ENCODE assay signal across 10 mouse cellular contexts in the genomic region with DNA sequence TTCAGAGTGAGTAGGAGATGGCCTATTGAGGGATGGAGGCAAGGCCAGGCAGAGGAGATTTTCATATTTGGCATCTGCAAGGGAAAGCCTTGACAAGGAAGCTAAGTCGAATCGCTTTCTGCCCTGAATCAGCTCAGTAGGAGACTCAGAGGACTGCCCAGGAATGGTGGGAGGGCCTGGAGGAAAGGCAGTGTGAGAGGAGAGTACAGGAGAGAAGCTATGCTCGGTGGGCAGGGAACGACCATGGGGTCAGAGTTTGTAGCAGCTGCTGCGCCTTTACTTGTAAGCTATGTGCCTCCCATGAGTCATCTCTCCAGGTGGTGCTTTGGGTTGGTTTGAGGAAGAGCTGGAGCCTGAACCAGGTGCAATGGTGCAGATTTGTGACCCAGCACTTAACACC. TPM values are rescaled to one million over a fixed set of nuclear protein-coding genes. Genes with fewer than 3 reads are reported as not detected.
A peak's percentile ranks its signal among the peaks of the same experiment; 100 is the strongest.
DNase-seq lines count a peak whose midpoint lies in the region; ATAC-seq and TF ChIP-seq lines count a peak whose summit lies in the region.
"Had no signal": no experiment of that assay in that cellular context is flagged by ENCODE, and none has a peak within 500 bp of the region (broad histone marks: within the 10 kb centered on the region; RNA-seq: fewer than 3 reads in every experiment).

No protein-coding gene starts in this region.

- peaks cover 6% of the 10 kb centered on the region for H3K4me1 ChIP-seq in heart, adult 2 months (ENCODE audit: control insufficient read depth, insufficient read depth, low read length)
- H3K4me1 ChIP-seq in CH12.LX (ENCODE audit: control insufficient read depth in 1 of 2, insufficient read depth in 2 of 2), result peaks cover 7 to 28% of the 10 kb centered on the region in 2 experiments; a peak in 3 of 4 replicates
- peaks cover 35% of the 10 kb centered on the region for H3K4me1 ChIP-seq in forebrain, embryonic 15.5 days
- H3K4me1 ChIP-seq in liver, embryonic 15.5 days (replicated peaks), result peaks cover 55% of the 10 kb centered on the region

- no peaks in the 10 kb centered on the region for H3K9me3 ChIP-seq in CH12.LX (replicated peaks; ENCODE audit: low read length)
- H3K9me3 ChIP-seq in forebrain, embryonic 15.5 days, result no peaks in the 10 kb centered on the region
- H3K9me3 ChIP-seq in liver, embryonic 15.5 days (replicated peaks), result no peaks in the 10 kb centered on the region

- dilution Hi-C loops in CH12.LX (cut with MboI; ENCODE audit: extremely low pct_ligation_motif_present, extremely low pct_unique_long_range_greater_than_20kb, low sequenced_read_pairs), result no loop called here

- no peak for TF ChIP-seq POLR2A in heart, adult 2 months (IDR thresholded peaks at IDR 0.05; ENCODE audit: insufficient read depth, low read depth, low read length)
- no peak for TF ChIP-seq POLR2A in CH12.LX (IDR thresholded peaks at IDR 0.05; ENCODE audit: low read depth, low read length)

- in situ Hi-C loops in CH12.LX (cut with MboI; ENCODE audit: low pct_ligation_motif_present, low pct_unique_long_range_greater_than_20kb, low sequenced_read_pairs), result no loop called here

- no peak for TF ChIP-seq CTCF in heart, adult 2 months (IDR thresholded peaks at IDR 0.05)
- TF ChIP-seq CTCF in CH12.LX (conservative IDR thresholded peaks at IDR 0.05 in 1 of 2, IDR thresholded peaks at IDR 0.05 in 1 of 2; ENCODE audit: low read depth in 2 of 2, low read length in 2 of 2), result no peak

- no peak overlapping the region for H3K4me3 ChIP-seq in heart, adult 2 months
- no peak overlapping the region for H3K4me3 ChIP-seq in CH12.LX (replicated peaks in 1 of 3; ENCODE audit: low read depth in 2 of 3, low read length in 2 of 3, poor library complexity in 1 of 3)
- peak overlapping the region; percentile 73 for H3K4me3 ChIP-seq in forebrain, embryonic 15.5 days
- peak overlapping the region; percentile 97; the same call in 1 of the 2 replicates for H3K4me3 ChIP-seq in liver, embryonic 15.5 days (replicated peaks)

- H3K9ac ChIP-seq in heart, adult 2 months (ENCODE audit: low read depth, low read length), result no peak overlapping the region
- H3K9ac ChIP-seq in CH12.LX (ENCODE audit: insufficient read depth, low read depth), result no peak overlapping the region
- no peak overlapping the region; the same call in 1 of the 2 replicates for H3K9ac ChIP-seq in forebrain, embryonic 15.5 days (replicated peaks)
- peak overlapping the region; percentile 98; the same call in 1 of the 2 replicates for H3K9ac ChIP-seq in liver, embryonic 15.5 days

- WGBS in heart, adult 2 months, result 71% methylated on average over 5 of the region's 5 CpGs
- 60% methylated on average over 5 of the region's 5 CpGs for WGBS in forebrain, embryonic 15.5 days
- WGBS in liver, embryonic 15.5 days (ENCODE audit: insufficient replicate concordance), result 62% methylated on average over 5 of the region's 5 CpGs

- intact Hi-C loops in heart, adult 2 months (cut with DNase I), result no loop called here

- H3K4me2 ChIP-seq in CH12.LX (ENCODE audit: insufficient read depth, low read depth, poor library complexity, severe bottlenecking), result peak overlapping the region; percentile 57; the same call in 1 of the 2 replicates
- H3K4me2 ChIP-seq in forebrain, embryonic 15.5 days (replicated peaks), result peak overlapping the region; percentile 93
- peak overlapping the region; percentile 93 for H3K4me2 ChIP-seq in liver, embryonic 15.5 days

- peak; percentile 88 for DNase-seq in heart, adult 11 months
- DNase-seq in heart, adult 2 months, result no peak
- no peak for DNase-seq in CH12.LX (ENCODE audit: extremely low read depth)
- DNase-seq in thymus, postnatal 36 days, result no peak
- DNase-seq in right cerebral cortex, postnatal 4 days, result no peak
- DNase-seq in adrenal gland, postnatal 25 days, result no peak
- DNase-seq: cerebellum, adult 11 months; kidney, postnatal 10 days had no signal

- H3K36me3 ChIP-seq in heart, adult 2 months (ENCODE audit: control insufficient read depth, insufficient read depth, low read length), result peaks cover 5% of the 10 kb centered on the region; the same call in 1 of the 2 replicates
- peaks cover 18 to 47% of the 10 kb centered on the region in 2 experiments for H3K36me3 ChIP-seq in CH12.LX (replicated peaks in 1 of 2; ENCODE audit: control insufficient read depth in 1 of 2, insufficient read depth in 1 of 2, low read length in 1 of 2)
- 0 out of 2 replicates have a peak, but pooled peaks cover 3% of the 10 kb centered on the region for H3K36me3 ChIP-seq in forebrain, embryonic 15.5 days
- peaks cover 16% of the 10 kb centered on the region for H3K36me3 ChIP-seq in liver, embryonic 15.5 days (replicated peaks)

- ATAC-seq in forebrain, embryonic 15.5 days (replicated peaks), result no peak
- no peak for ATAC-seq in liver, embryonic 15.5 days (ENCODE audit: insufficient read depth)

- no peaks in the 10 kb centered on the region for H3K27me3 ChIP-seq in heart, adult 2 months (ENCODE audit: control insufficient read depth, insufficient read depth, low read length)
- no peaks in the 10 kb centered on the region for H3K27me3 ChIP-seq in CH12.LX (replicated peaks)
- no peaks in the 10 kb centered on the region for H3K27me3 ChIP-seq in forebrain, embryonic 15.5 days
- no peaks in the 10 kb centered on the region for H3K27me3 ChIP-seq in liver, embryonic 15.5 days

- no peak overlapping the region for H3K27ac ChIP-seq in heart, adult 2 months
- no peak overlapping the region for H3K27ac ChIP-seq in CH12.LX (ENCODE audit: insufficient read depth, low read depth)
- H3K27ac ChIP-seq in forebrain, embryonic 15.5 days (replicated peaks), result peak overlapping the region; percentile 17; the same call in 1 of the 2 replicates
- peak overlapping the region; percentile 12; the same call in 1 of the 2 replicates for H3K27ac ChIP-seq in liver, embryonic 15.5 days (replicated peaks)

- TF ChIP-seq RAD21 in CH12.LX (IDR thresholded peaks at IDR 0.05; ENCODE audit: low read depth, low read length), result no peak

- H3K79me2 ChIP-seq in heart, adult 2 months (replicated peaks; ENCODE audit: control insufficient read depth, insufficient read depth, low read length), result peaks cover 1% of the 10 kb centered on the region
- peaks cover 30% of the 10 kb centered on the region for H3K79me2 ChIP-seq in CH12.LX (replicated peaks; ENCODE audit: control insufficient read depth, extremely low read depth, insufficient read depth, poor library complexity, severe bottlenecking)

- no peak for TF ChIP-seq EP300 in heart, adult 2 months (IDR thresholded peaks at IDR 0.05; ENCODE audit: insufficient read depth, low read depth, low read length)
- no peak for TF ChIP-seq EP300 in CH12.LX (IDR thresholded peaks at IDR 0.05; ENCODE audit: low read length)

TF ChIP-seq in CH12.LX, 34 proteins besides CTCF, POLR2A, EP300 and RAD21 (continues in another document):
- TF ChIP-seq CHD2 (IDR thresholded peaks at IDR 0.05; ENCODE audit: low read length) (no peak), MAX (IDR thresholded peaks at IDR 0.05; ENCODE audit: low read length) (peak; percentile 9; the same call in 1 of the 2 replicates), TCF12 (IDR thresholded peaks at IDR 0.05; ENCODE audit: low read depth, low read length) (no peak)

RNA-seq across cellular contexts. Expression of gene Ewsr1, which starts 1.7 kb away (rescaled TPM):
- total RNA-seq in heart, adult 2 months (2021), result 10 to 100 TPM; 89.7 to 92.3 TPM
- 164 and 193 TPM in 2 replicates for polyA plus RNA-seq in heart, adult 2 months (2012; rRNA removed)
- total RNA-seq in CH12.LX (2012; rRNA removed), result 399 and 425 TPM in 2 replicates
- 418 and 428 TPM in 2 replicates for total RNA-seq in CH12.LX (2014; rRNA removed)
- polyA plus RNA-seq in CH12.LX (2012; ENCODE audit: insufficient read length, low read depth), result 1,159 and 1,267 TPM in 2 replicates
- polyA plus RNA-seq in forebrain, embryonic 15.5 days (2015; fragmentation: Nextera tagmentation; extraction: Ambion mirVana), result 762 and 793 TPM in 2 replicates
- polyA plus RNA-seq in liver, embryonic 15.5 days (2015; fragmentation: Nextera tagmentation; extraction: Ambion mirVana), result 255 and 279 TPM in 2 replicates
- 361 and 374 TPM in 2 replicates for total RNA-seq in adrenal gland, postnatal 25 days (2021)

RNA-seq across cellular contexts. Expression of gene Rhbdd3, which starts 2.1 kb away (rescaled TPM):
- 10 to 100 TPM; 21.2 to 23.3 TPM for total RNA-seq in heart, adult 2 months (2021)
- 30.9 and 34.4 TPM in 2 replicates for polyA plus RNA-seq in heart, adult 2 months (2012; rRNA removed)
- total RNA-seq in CH12.LX (2012; rRNA removed) (16.8 and 17.0 TPM in 2 replicates), CH12.LX (2014; rRNA removed) (11.6 and 15.0 TPM in 2 replicates)
- 16.0 and 20.6 TPM in 2 replicates for polyA plus RNA-seq in CH12.LX (2012; ENCODE audit: insufficient read length, low read depth)
- polyA plus RNA-seq in forebrain, embryonic 15.5 days (2015; fragmentation: Nextera tagmentation; extraction: Ambion mirVana), result 29.5 and 31.6 TPM in 2 replicates
- 12.0 and 13.4 TPM in 2 replicates for polyA plus RNA-seq in liver, embryonic 15.5 days (2015; fragmentation: Nextera tagmentation; extraction: Ambion mirVana)
- total RNA-seq in adrenal gland, postnatal 25 days (2021), result 18.8 and 27.9 TPM in 2 replicates

RNA-seq across cellular contexts. Expression of gene Gas2l1, which starts 35.7 kb away (rescaled TPM):
- total RNA-seq in heart, adult 2 months (2021), result 10 to 100 TPM; 18.2 to 21.0 TPM
- 22.5 and 27.9 TPM in 2 replicates for polyA plus RNA-seq in heart, adult 2 months (2012; rRNA removed)
- total RNA-seq in CH12.LX (2012; rRNA removed) (8.8 and 10.0 TPM in 2 replicates), CH12.LX (2014; rRNA removed) (2.6 and 3.3 TPM in 2 replicates)
- 10.2 and 12.5 TPM in 2 replicates for polyA plus RNA-seq in CH12.LX (2012; ENCODE audit: insufficient read length, low read depth)
- 21.5 and 21.6 TPM in 2 replicates for polyA plus RNA-seq in forebrain, embryonic 15.5 days (2015; fragmentation: Nextera tagmentation; extraction: Ambion mirVana)
- polyA plus RNA-seq in liver, embryonic 15.5 days (2015; fragmentation: Nextera tagmentation; extraction: Ambion mirVana), result 12.1 and 16.8 TPM in 2 replicates
- total RNA-seq in adrenal gland, postnatal 25 days (2021), result 42.4 and 46.1 TPM in 2 replicates

RNA-seq across cellular contexts. Expression of gene Rasl10a, which starts 42.9 kb away (rescaled TPM):
- total RNA-seq in heart, adult 2 months (2021), result 1 to 10 TPM; 5.0 to 8.1 TPM
- 5.2 and 5.4 TPM in 2 replicates for polyA plus RNA-seq in heart, adult 2 months (2012; rRNA removed)
- total RNA-seq in CH12.LX (2012; rRNA removed) (6.5 and 9.1 TPM in 2 replicates), CH12.LX (2014; rRNA removed) (2.1 and 3.0 TPM in 2 replicates)
- 6.3 and 7.5 TPM in 2 replicates for polyA plus RNA-seq in CH12.LX (2012; ENCODE audit: insufficient read length, low read depth)
- 0.56 and 0.78 TPM in 2 replicates for polyA plus RNA-seq in forebrain, embryonic 15.5 days (2015; fragmentation: Nextera tagmentation; extraction: Ambion mirVana)
- 0.25 and 0.33 TPM in 2 replicates for polyA plus RNA-seq in liver, embryonic 15.5 days (2015; fragmentation: Nextera tagmentation; extraction: Ambion mirVana)
- 0.39 TPM in 1 of 2 replicates, not detected in the other for total RNA-seq in adrenal gland, postnatal 25 days (2021)

RNA-seq across cellular contexts. Expression of gene Emid1, which starts 51.3 kb away (rescaled TPM):
- total RNA-seq in heart, adult 2 months (2021), result 1 to 10 TPM in 1 of 2 experiments, under 1 TPM in 1; 0.82 to 1.2 TPM
- polyA plus RNA-seq in heart, adult 2 months (2012; rRNA removed), result 2.5 and 3.8 TPM in 2 replicates
- total RNA-seq in CH12.LX (2012; rRNA removed) (0.13 TPM in 1 of 2 replicates, not detected in the other), CH12.LX (2014; rRNA removed) (not detected in 2 replicates)
- not detected in 2 replicates for polyA plus RNA-seq in CH12.LX (2012; ENCODE audit: insufficient read length, low read depth)
- polyA plus RNA-seq in forebrain, embryonic 15.5 days (2015; fragmentation: Nextera tagmentation; extraction: Ambion mirVana), result 22.4 and 23.4 TPM in 2 replicates
- 3.5 and 3.7 TPM in 2 replicates for polyA plus RNA-seq in liver, embryonic 15.5 days (2015; fragmentation: Nextera tagmentation; extraction: Ambion mirVana)
- 5.9 and 9.4 TPM in 2 replicates for total RNA-seq in adrenal gland, postnatal 25 days (2021)

Comparison
In these comparisons a context has a peak if more than half of its experiments do, and no peak if none do; other contexts are left out.
1. H3K27ac ChIP-seq: peak in forebrain, embryonic 15.5 days (single experiment) and liver, embryonic 15.5 days (single experiment); none in heart, adult 2 months (single experiment) and CH12.LX (single experiment).
2. H3K4me3 ChIP-seq: peak in forebrain, embryonic 15.5 days (single experiment) and liver, embryonic 15.5 days (single experiment); none in heart, adult 2 months (single experiment) and CH12.LX (0 of 3).
3. Peak in every context shown above with its lines, with median percentiles within 50 percentile points of each other: H3K4me2 ChIP-seq.